Mouse (Mus musculus) neural tube, embryonic 11.5 days (tissue): ENCODE measurements around the gene Rhob. TPM values are rescaled to one million over a fixed set of nuclear protein-coding genes. Genes with fewer than 3 reads are reported as not detected.

Experiments used
- ATAC-seq: fragments of 200-750 bp; cut with Nextera tagmentation; 2 replicates; pipeline ENCODE4 v1.8.0; 2017; ENCODE audit warnings: moderate number of reproducible peaks, mild to moderate bottlenecking, moderate TSS enrichment, moderate library complexity; ENCODE audit not compliant: insufficient read depth, low FRiP score, low TSS enrichment
- DNase-seq: peaks from one replicate; pipeline ENCODE4 v3.0.0-alpha.2; 2015; ENCODE audit warnings: low spot score
- H3K27ac ChIP-seq: fragments of 300-500 bp; sonication (generic); 2 replicates; pipeline ENCODE4 v1.5.1; 2014; ENCODE audit warnings: low read depth, mild to moderate bottlenecking, low read length
- H3K27me3 ChIP-seq: fragments of 300-500 bp; sonication (generic); 2 replicates; pipeline ENCODE4 v1.6.1; 2014; ENCODE audit warnings: mild to moderate bottlenecking, low read length, mixed read lengths; ENCODE audit not compliant: control insufficient read depth, insufficient read depth
- H3K36me3 ChIP-seq: fragments of 300-500 bp; sonication (generic); 2 replicates; pipeline ENCODE4 v1.6.1; 2014; ENCODE audit warnings: mild to moderate bottlenecking, low read length, moderate library complexity, mixed read lengths; ENCODE audit not compliant: control insufficient read depth, insufficient read depth
- H3K4me1 ChIP-seq: fragments of 300-500 bp; sonication (generic); 2 replicates; pipeline ENCODE4 v1.6.1; 2014; ENCODE audit warnings: low read length, mixed read lengths; ENCODE audit not compliant: control insufficient read depth, insufficient read depth
- H3K4me2 ChIP-seq: fragments of 300-500 bp; sonication (generic); 2 replicates; pipeline ENCODE4 v1.6.1; 2014; ENCODE audit warnings: low read depth, mild to moderate bottlenecking, moderate library complexity
- H3K4me3 ChIP-seq: fragments of 300-500 bp; sonication (generic); 2 replicates; pipeline ENCODE4 v1.5.1; 2014; ENCODE audit warnings: low read depth, low read length
- H3K9ac ChIP-seq: fragments of 300-500 bp; sonication (generic); 2 replicates; pipeline ENCODE4 v1.6.1; 2014; ENCODE audit warnings: mild to moderate bottlenecking, low read length
- H3K9me3 ChIP-seq: fragments of 300-500 bp; sonication (generic); 2 replicates; pipeline ENCODE4 v1.6.1; 2016; ENCODE audit warnings: low read length; ENCODE audit not compliant: control insufficient read depth
- WGBS: fragments of 180-500 bp; shearing (Covaris S2); extraction: QIAGEN DNeasy Blood & Tissue Kit; methylation state at CpG from one replicate; pipeline ENCODE4 v1.1.7; 2014; 5-methylcytosine and 5-hydroxymethylcytosine counted together
- polyA plus RNA-seq: library from polyadenylated mRNA; unstranded; fragments of >200 nt; fragmentation: Nextera tagmentation; extraction: Ambion mirVana; gene quantifications from 2 replicates; pipeline ENCODE4 v1.2.1, GENCODE M21; 2014

Rhob gene
- polyA plus RNA-seq, 1 experiment from 2014 or later, result 93.1 TPM

DNA sequence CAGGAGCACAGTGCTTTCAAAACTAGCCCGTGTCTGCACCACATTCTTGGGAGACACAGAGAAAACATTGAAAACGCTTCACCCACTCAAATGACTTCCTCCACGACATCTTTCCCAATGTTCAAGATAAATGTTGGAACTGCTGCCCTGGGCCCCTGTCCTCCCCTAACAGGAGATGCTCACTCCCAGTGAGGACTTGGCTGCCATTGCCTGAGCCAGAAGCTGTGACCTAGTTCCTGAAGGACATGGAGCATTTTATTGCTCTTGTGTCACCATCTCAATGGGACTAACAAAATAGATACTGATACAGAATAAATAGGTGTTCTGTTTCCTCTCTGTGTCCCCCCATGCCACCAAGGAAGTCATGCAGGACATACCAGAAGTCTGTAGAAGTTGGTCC, 5.1 kb downstream of the Rhob start:
- Histone ChIP-seq H3K9me3 (no peaks in the 10 kb centered on the region), H3K4me3 (no peak overlapping the region), H3K27ac (no peak overlapping the region), H3K9ac (no peak overlapping the region), H3K36me3 (no peaks in the 10 kb centered on the region), H3K4me2 (no peak overlapping the region), H3K4me1 (peaks cover 14% of the 10 kb centered on the region), H3K27me3 (no peaks in the 10 kb centered on the region)
- ATAC-seq, result no peak
- DNase-seq, result no peak
- 85% methylated on average over 3 of the region's 3 CpGs for WGBS

DNA sequence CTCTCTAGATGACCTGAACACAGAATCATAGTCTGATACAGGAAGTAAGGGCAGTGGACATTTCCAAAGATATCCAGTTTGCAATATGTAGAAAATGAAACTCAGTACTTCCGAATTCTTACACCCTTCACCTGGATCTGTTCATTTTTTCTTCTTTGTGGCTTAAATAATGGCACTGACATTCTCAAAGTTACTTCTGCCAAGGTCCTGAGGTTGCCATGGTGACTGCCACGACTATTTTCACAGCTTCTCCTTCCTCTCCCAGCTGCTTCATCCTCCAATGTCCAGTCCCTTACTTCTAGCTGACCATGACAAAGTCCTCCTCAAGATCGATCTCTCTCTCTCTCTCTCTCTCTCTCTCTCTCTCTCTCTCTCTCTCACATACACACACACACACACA, 6.4 kb downstream of the Rhob start:
- no peaks in the 10 kb centered on the region for H3K27me3 ChIP-seq
- H3K4me2 ChIP-seq, result no peak overlapping the region
- no peaks in the 10 kb centered on the region for H3K9me3 ChIP-seq
- H3K9ac ChIP-seq, result no peak overlapping the region
- no peak overlapping the region for H3K4me3 ChIP-seq
- no peak for ATAC-seq
- no peak for DNase-seq
- H3K4me1 ChIP-seq, result peaks cover 14% of the 10 kb centered on the region
- H3K27ac ChIP-seq, result no peak overlapping the region
- no peaks in the 10 kb centered on the region for H3K36me3 ChIP-seq
- WGBS, result 59% methylated on average over 3 of the region's 3 CpGs

DNA sequence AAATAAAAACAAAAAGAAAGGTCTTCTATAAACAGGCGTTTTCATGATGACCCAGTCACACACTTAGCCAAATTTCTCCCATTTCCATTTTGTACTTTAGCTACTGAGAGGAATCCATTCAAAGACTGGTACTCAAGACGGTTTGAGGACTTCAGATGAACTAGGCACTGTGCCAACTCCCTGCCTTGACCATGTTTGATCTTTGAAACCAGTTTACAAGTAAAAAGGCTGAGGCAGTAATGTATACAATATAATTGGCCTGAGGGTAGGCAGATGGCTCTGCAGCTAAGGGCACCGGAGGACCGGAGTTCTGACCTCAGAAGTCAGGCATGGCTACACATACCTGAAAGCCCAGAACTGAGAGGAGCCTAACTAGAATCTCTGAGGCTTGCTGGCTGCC, 10.7 kb downstream of the Rhob start:
- Histone ChIP-seq H3K27ac (no peak overlapping the region), H3K9me3 (no peaks in the 10 kb centered on the region), H3K9ac (no peak overlapping the region), H3K4me2 (no peak overlapping the region), H3K4me1 (no peaks in the 10 kb centered on the region), H3K27me3 (no peaks in the 10 kb centered on the region), H3K36me3 (no peaks in the 10 kb centered on the region), H3K4me3 (no peak overlapping the region)
- WGBS, result 71% methylated on average over 4 of the region's 4 CpGs
- no peak for ATAC-seq
- DNase-seq, result no peak

DNA sequence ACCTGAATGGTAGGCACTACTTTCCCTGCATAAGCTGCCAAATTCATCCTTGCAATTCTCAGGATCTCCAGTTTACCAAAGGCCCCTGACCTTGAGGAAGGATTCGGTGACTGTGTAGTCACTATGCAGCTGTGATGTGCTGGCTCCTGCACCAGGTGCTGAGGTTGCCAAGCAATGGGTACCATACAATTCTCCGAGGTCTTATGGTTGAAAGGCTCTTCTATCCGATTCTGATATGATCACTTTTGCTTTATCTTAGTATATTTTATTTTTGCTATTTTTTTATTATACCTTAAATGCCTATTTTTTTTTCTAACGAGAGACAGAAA, 11.2 kb downstream of the Rhob start:
- Histone ChIP-seq H3K9me3 (no peaks in the 10 kb centered on the region), H3K4me1 (no peaks in the 10 kb centered on the region), H3K4me2 (no peak overlapping the region), H3K4me3 (no peak overlapping the region), H3K27ac (no peak overlapping the region), H3K9ac (no peak overlapping the region), H3K27me3 (no peaks in the 10 kb centered on the region), H3K36me3 (no peaks in the 10 kb centered on the region)
- WGBS, result 96% methylated on average over 4 of the region's 4 CpGs
- ATAC-seq (no peak), DNase-seq (no peak)

DNA sequence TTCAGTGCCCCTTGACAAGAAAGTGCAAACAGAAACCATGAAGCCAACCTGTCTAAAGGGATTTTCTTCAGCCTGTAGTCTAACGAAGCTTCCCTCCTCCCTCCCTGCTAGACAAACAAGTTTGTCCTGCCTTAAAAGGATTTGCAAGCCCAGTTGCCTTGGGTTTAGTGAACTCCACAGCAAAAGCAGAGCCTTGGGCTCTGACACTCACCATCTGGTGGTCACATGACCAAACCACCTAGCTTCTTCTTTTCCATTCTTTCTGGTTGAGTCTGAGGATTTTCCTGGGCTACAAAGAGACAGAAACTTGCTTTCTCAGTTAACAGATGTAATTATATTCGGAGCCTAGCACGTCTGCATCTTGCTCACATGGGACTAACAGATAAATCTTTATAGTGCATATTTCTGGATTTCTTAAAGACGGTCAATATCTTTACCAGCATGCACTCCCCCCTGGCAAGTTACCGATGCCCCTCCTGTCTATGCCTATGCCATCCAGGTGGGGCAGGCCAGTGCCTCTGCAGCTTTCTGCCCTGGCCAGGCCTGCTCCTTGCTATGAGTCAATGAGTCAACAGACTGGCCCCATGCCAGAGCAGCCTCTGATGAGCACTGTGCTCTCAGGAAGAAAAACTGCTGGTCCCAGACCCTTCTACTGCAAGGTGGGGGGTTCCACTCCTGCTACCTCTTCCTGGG, 11.7 kb downstream of the Rhob start:
- ATAC-seq, result no peak
- no peaks in the 10 kb centered on the region for H3K27me3 ChIP-seq
- H3K4me1 ChIP-seq, result no peaks in the 10 kb centered on the region
- no peak overlapping the region for H3K9ac ChIP-seq
- WGBS, result 74% methylated on average over 5 of the region's 5 CpGs
- no peak for DNase-seq
- H3K36me3 ChIP-seq, result no peaks in the 10 kb centered on the region
- H3K9me3 ChIP-seq, result no peaks in the 10 kb centered on the region
- no peak overlapping the region for H3K4me2 ChIP-seq
- H3K4me3 ChIP-seq, result no peak overlapping the region
- no peak overlapping the region for H3K27ac ChIP-seq

DNA sequence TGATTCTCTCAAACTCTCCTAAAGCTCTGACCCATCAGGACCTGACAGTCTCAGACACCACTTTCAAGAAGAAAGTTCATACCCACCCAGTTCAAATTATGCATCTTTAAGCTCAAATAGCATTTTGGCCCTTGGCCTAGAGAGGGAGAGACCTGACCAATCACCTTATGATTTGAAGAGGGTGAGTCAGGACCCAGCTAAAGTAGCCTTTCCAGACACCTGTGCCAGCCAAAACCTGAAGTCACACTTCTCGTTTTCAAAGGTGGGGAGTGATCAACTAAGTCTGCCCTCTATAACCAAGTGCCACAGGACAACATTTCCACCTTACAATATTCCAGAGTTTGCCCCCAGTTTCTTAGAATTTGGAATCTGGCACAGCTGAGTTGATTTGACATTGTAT, 12.5 kb downstream of the Rhob start:
- no peaks in the 10 kb centered on the region for H3K9me3 ChIP-seq
- ATAC-seq, result no peak
- H3K9ac ChIP-seq, result no peak overlapping the region
- H3K4me3 ChIP-seq, result no peak overlapping the region
- no peaks in the 10 kb centered on the region for H3K36me3 ChIP-seq
- no peak overlapping the region for H3K4me2 ChIP-seq
- no peak for DNase-seq
- no peaks in the 10 kb centered on the region for H3K27me3 ChIP-seq
- no peaks in the 10 kb centered on the region for H3K4me1 ChIP-seq
- H3K27ac ChIP-seq, result no peak overlapping the region
- 77% methylated on average over 1 of the region's 1 CpGs for WGBS

DNA sequence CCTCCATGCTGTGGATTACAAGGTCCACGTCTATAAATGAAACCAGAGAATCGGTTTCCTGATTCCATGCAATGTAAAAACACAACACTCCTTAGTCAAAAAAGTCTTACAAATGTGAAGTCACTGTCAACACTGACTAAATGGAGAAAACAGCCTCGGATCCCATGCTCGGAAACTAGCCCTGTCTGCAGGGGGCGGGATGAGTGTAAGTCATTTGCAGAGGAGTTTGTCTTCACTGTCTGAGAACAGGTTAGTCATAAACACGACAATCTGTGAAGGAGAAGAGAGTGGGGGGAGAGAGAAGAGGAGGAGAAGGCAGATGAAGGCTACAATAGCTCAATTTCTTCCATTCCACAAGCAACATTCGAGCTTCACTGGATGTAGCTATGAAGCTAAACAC, 14.6 kb downstream of the Rhob start:
- DNase-seq, result no peak
- H3K4me3 ChIP-seq, result no peak overlapping the region
- H3K27ac ChIP-seq, result no peak overlapping the region
- ATAC-seq, result no peak
- WGBS, result 69% methylated on average over 7 of the region's 7 CpGs
- no peaks in the 10 kb centered on the region for H3K27me3 ChIP-seq
- H3K36me3 ChIP-seq, result no peaks in the 10 kb centered on the region
- H3K4me1 ChIP-seq, result no peaks in the 10 kb centered on the region
- H3K9me3 ChIP-seq, result no peaks in the 10 kb centered on the region
- no peak overlapping the region for H3K9ac ChIP-seq
- no peak overlapping the region for H3K4me2 ChIP-seq

DNA sequence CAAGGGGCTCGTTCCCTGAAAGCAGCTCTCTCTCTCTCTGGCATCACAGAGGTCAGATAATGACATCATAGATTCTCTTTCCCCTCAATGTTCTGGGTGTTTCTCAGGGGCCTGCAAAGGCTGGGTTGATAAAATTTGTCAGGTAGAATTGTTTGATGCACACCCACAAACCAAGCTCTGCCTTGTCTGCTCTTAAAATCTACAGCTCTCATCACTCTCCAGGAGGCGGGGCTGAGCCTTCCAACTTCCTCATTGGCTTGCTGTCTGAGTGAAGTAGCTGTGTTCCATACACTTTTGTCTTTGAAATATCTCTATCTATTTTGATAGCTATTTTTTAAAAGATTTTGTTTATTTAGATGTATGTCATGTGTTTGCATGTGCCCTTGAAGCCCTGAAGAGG, 17.6 kb downstream of the Rhob start:
- Histone ChIP-seq H3K4me1 (no peaks in the 10 kb centered on the region), H3K4me2 (no peak overlapping the region), H3K4me3 (no peak overlapping the region), H3K36me3 (no peaks in the 10 kb centered on the region), H3K9me3 (no peaks in the 10 kb centered on the region), H3K9ac (no peak overlapping the region), H3K27ac (no peak overlapping the region), H3K27me3 (no peaks in the 10 kb centered on the region)
- DNase-seq (no peak), ATAC-seq (no peak)
- WGBS, result 63% methylated on average over 2 of the region's 2 CpGs

DNA sequence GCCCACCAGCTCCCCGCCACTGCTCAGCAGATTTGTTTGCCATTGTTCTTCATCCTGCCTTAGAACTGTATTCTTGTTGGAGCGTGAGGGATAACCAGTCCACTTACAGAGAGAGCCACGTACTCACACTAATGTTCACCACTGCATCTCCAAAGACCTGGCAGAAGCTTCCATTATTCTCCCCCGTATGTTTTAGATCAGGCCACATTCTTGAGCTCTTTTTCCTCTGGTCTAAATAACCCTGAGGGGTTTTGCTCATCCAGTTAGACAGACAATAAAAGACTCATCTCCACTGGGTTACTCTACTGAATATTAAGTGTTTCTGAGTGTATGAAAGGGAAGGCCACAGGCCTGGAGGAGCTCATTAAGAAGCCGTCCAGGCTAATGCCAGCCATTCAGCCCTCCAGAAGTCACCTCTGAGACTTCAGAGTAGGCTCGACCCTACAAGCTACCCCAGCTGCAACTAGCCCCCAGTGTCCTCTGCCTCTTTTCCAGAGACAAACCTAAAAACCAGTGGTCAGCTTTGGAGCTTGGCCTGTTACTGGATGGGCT, 24.9 kb downstream of the Rhob start:
- H3K4me3 ChIP-seq, result no peak overlapping the region
- H3K9ac ChIP-seq, result no peak overlapping the region
- H3K4me2 ChIP-seq, result no peak overlapping the region
- no peaks in the 10 kb centered on the region for H3K36me3 ChIP-seq
- ATAC-seq (no peak), DNase-seq (no peak)
- H3K9me3 ChIP-seq, result no peaks in the 10 kb centered on the region
- no peaks in the 10 kb centered on the region for H3K4me1 ChIP-seq
- WGBS, result 69% methylated on average over 6 of the region's 6 CpGs
- H3K27ac ChIP-seq, result no peak overlapping the region
- no peaks in the 10 kb centered on the region for H3K27me3 ChIP-seq
